Mouse (Mus musculus) limb, embryonic 11.5 days (tissue): ENCODE data around the gene Slc1a2. TPM values are rescaled to one million over a fixed set of nuclear protein-coding genes. Genes with fewer than 3 reads are reported as not detected.

Source experiments
- ATAC-seq: fragments of 200-750 bp; cut with Nextera tagmentation; 2 replicates; pipeline ENCODE4 v1.8.0; 2017; ENCODE audit warnings: low read depth; ENCODE audit not compliant: insufficient number of reproducible peaks, low FRiP score, low TSS enrichment
- DNase-seq: peaks from one replicate; pipeline ENCODE4 v3.0.0-alpha.2; 2015; ENCODE audit warnings: low spot score
- H3K27ac ChIP-seq: fragments of 300-500 bp; sonication (generic); replicated peaks from 2 replicates; pipeline ENCODE4 v1.5.1; 2014; ENCODE audit warnings: low read depth, mild to moderate bottlenecking, low read length
- H3K27me3 ChIP-seq: fragments of 300-500 bp; sonication (generic); 2 replicates; pipeline ENCODE4 v1.6.1; 2014; ENCODE audit warnings: mild to moderate bottlenecking, low read length, mixed read lengths; ENCODE audit not compliant: control insufficient read depth, insufficient read depth
- H3K36me3 ChIP-seq: fragments of 300-500 bp; sonication (generic); 2 replicates; pipeline ENCODE4 v1.6.1; 2014; ENCODE audit warnings: mild to moderate bottlenecking, low read length, moderate library complexity, mixed read lengths; ENCODE audit not compliant: control insufficient read depth, insufficient read depth
- H3K4me1 ChIP-seq: fragments of 300-500 bp; sonication (generic); 2 replicates; pipeline ENCODE4 v1.6.1; 2014; ENCODE audit warnings: low read length, mixed read lengths; ENCODE audit not compliant: control insufficient read depth, insufficient read depth
- H3K4me2 ChIP-seq: fragments of 300-500 bp; sonication (generic); 2 replicates; pipeline ENCODE4 v1.6.1; 2014; ENCODE audit warnings: low read depth, mild to moderate bottlenecking, moderate library complexity; ENCODE audit not compliant: severe bottlenecking
- H3K4me3 ChIP-seq: fragments of 300-500 bp; sonication (generic); 2 replicates; pipeline ENCODE4 v1.5.1; 2014; ENCODE audit warnings: low read depth, low read length
- H3K9ac ChIP-seq: fragments of 300-500 bp; sonication (generic); 2 replicates; pipeline ENCODE4 v1.6.1; 2014; ENCODE audit warnings: mild to moderate bottlenecking, low read length
- H3K9me3 ChIP-seq: fragments of 300-500 bp; sonication (generic); 2 replicates; pipeline ENCODE4 v1.6.1; 2016; ENCODE audit warnings: low read length; ENCODE audit not compliant: control insufficient read depth
- WGBS: fragments of 180-500 bp; shearing (Covaris S2); extraction: QIAGEN DNeasy Blood & Tissue Kit; methylation state at CpG from one replicate; pipeline ENCODE4 v1.1.7; 2014; 5-methylcytosine and 5-hydroxymethylcytosine counted together
- polyA plus RNA-seq: library from polyadenylated mRNA; unstranded; fragments of >200 nt; fragmentation: Nextera tagmentation; extraction: Ambion mirVana; gene quantifications from 2 replicates; pipeline ENCODE4 v1.2.1, GENCODE M21; 2014

The Slc1a2 gene
- polyA plus RNA-seq, 1 experiment from 2014 or later: 0.11 TPM

DNA sequence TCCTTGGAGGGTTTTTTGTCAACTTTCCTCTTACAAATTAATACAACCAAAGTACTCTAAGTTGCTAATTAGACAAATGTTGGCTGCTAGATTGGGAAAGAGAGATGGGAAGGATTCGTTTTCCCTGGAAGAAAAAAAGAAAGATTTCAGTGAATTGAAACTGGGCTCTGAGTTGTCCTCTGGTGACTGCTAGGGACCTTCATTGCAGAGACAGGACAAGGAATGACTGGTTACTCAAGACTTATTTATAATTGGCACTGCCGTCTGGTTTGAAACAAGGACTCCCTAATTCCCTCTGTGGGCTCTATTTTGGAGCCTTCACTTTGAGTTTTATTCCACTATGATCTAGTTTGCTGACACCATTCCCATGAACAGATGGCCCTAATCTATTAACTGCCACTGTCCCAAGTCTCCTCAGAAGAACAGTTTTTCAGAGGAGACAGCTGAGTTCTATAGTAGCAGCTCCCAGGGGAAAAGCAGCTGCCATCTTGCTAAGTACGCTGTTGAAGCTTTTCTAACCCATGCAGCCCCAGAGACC lies 22.9 kb upstream of the Slc1a2 start:
- no peak for ATAC-seq

DNA sequence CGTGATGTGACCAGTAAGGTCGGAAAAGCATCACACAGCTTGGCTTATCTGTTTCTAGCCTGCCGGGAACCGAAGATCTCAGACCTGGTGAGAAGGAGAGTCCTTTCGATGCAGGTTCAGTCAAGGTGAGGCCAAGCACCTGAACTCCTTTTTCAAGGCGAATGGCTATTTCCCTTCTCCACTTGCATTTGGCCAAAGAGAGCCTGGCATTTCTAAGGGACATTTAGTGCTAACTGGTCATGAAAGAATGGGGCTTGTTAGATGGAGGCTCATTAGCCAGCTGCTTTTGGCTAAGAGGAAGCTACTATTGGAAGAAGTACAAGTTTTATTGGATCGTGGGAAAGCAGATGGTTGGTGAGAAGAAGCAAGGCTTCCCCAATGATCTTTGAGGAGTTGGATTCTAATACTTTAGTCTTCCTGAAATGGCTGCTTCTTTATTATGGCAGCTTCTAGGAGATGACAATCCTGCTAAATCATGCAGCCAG lies 22.3 kb upstream of the Slc1a2 start:
- H3K4me3 ChIP-seq: no peak overlapping the region
- ATAC-seq: no peak
- 91% methylated on average over 7 of the region's 7 CpGs for WGBS

More for the DNA sequence above, 22.9 kb upstream of the Slc1a2 start:
- Histone ChIP-seq H3K9ac (no peak overlapping the region), H3K4me1 (no peaks in the 10 kb centered on the region), H3K27me3 (no peaks in the 10 kb centered on the region), H3K9me3 (no peaks in the 10 kb centered on the region), H3K27ac (no peak overlapping the region), H3K4me3 (no peak overlapping the region), H3K36me3 (no peaks in the 10 kb centered on the region), H3K4me2 (no peak overlapping the region)
- 81% methylated on average over 3 of the region's 3 CpGs for WGBS
- no peak for DNase-seq

DNA sequence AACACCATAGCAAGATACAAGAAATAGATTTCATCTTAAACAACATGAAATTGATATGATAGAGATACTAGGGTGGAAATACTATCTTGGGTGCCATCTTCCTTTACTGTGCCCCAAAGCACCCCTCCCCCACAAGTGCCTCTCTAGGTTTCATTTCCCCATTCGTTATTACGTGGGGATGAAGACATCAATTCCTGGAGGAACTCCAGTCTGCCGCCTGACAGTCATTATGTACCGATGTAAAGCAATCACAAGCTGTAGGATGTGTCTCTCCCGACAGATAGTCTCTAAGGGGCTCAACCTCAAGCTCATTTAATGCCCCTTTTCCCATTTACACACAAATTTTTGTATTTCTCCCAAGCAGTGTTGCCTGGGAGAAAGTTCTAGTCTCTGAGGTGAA lies 20.3 kb upstream of the Slc1a2 start:
- DNase-seq (no peak), ATAC-seq (no peak)
- Histone ChIP-seq H3K4me1 (no peaks in the 10 kb centered on the region), H3K27me3 (no peaks in the 10 kb centered on the region), H3K36me3 (no peaks in the 10 kb centered on the region), H3K27ac (no peak overlapping the region), H3K9me3 (no peaks in the 10 kb centered on the region), H3K4me2 (no peak overlapping the region), H3K4me3 (no peak overlapping the region), H3K9ac (no peak overlapping the region)
- 63% methylated on average over 5 of the region's 5 CpGs for WGBS

More for the DNA sequence above, 22.3 kb upstream of the Slc1a2 start:
- Histone ChIP-seq H3K4me1 (no peaks in the 10 kb centered on the region), H3K9me3 (no peaks in the 10 kb centered on the region), H3K9ac (no peak overlapping the region), H3K27me3 (no peaks in the 10 kb centered on the region), H3K36me3 (no peaks in the 10 kb centered on the region), H3K4me2 (no peak overlapping the region), H3K27ac (no peak overlapping the region)
- DNase-seq: no peak

DNA sequence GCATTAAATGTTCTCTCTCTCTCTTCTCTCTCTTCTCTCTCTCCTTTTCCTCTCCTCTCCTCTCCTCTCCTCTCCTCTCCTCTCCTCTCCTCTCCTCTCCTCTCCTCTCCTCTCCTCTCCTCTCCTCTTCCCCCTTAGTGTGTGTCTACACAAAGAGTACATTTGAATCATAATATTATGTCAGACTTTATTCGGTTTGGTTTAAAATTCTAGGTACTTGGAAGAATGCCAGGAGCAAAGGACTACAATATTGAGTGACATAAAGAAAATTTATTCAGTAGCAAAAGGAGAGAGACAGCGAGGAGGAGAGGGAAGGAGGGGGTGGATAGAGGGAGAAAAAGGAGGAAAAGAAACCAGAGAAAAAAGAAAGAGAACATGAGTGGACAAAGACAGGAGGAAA lies 19.8 kb upstream of the Slc1a2 start:
- Histone ChIP-seq H3K4me2 (no peak overlapping the region), H3K4me1 (no peaks in the 10 kb centered on the region), H3K9me3 (no peaks in the 10 kb centered on the region), H3K27ac (no peak overlapping the region), H3K4me3 (no peak overlapping the region), H3K9ac (no peak overlapping the region), H3K36me3 (no peaks in the 10 kb centered on the region), H3K27me3 (no peaks in the 10 kb centered on the region)
- DNase-seq (no peak), ATAC-seq (no peak)
- WGBS: 85% methylated on average over 2 of the region's 2 CpGs

DNA sequence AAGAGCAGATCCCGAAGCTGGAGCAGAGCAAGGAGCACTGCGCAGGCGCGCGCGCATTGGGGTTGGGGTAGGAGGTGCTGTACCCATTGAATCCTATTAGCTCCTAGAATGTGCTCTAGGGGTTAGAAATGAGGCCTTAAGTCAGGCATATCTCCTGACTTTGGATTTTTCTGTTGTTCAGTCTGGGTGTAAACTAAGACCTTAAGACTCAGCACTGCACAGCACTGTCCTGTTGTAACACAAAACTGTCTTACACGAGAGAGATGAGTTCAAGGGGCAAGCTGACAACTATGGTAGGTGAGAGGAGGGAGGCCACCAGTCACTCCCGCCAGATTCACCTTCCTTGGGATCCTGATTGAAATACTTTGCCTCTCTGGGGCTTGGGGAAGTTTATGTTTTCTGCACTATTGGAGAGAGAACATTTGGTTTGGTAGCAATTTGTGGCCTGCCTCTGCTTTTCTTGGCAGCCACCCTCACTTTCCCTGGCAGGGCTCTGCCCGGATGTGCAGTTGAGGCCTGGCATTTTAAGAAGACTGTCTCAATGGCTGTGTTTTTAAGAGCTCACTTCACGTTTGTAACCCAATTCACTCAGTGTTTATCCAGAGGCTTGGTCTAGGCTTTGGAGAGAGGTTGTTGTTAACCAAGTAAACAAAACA lies 9.5 kb upstream of the Slc1a2 start:
- 80% methylated on average over 10 of the region's 10 CpGs for WGBS

DNA sequence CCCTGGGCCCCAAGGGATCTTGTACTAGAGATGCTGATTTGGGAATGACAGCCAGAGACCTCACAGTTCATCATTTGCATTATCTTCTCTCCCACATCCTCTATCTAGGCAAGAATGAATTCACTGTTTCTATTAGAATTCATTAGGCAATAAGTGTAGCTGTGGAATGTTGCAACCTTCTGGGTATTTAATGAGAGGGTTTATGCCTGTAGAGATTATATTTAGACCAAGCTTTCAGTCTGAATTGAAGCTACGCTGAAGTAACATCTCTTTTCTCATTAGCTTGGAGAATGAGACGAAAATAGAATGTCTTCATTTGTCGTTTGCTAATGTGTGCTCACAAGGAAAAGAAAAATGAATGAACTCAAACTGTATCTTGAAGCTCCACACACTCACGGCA lies 8.1 kb upstream of the Slc1a2 start:
- no peak overlapping the region for H3K9ac ChIP-seq
- no peak overlapping the region for H3K27ac ChIP-seq
- H3K9me3 ChIP-seq: no peaks in the 10 kb centered on the region
- 90% methylated on average over 4 of the region's 4 CpGs for WGBS
- H3K4me3 ChIP-seq: no peak overlapping the region
- H3K27me3 ChIP-seq: no peaks in the 10 kb centered on the region
- H3K4me1 ChIP-seq: no peaks in the 10 kb centered on the region
- ATAC-seq (no peak), DNase-seq (no peak)
- H3K36me3 ChIP-seq: no peaks in the 10 kb centered on the region
- no peak overlapping the region for H3K4me2 ChIP-seq

More for the DNA sequence above, 9.5 kb upstream of the Slc1a2 start:
- Histone ChIP-seq H3K27me3 (no peaks in the 10 kb centered on the region), H3K9me3 (no peaks in the 10 kb centered on the region), H3K27ac (no peak overlapping the region), H3K36me3 (no peaks in the 10 kb centered on the region), H3K4me3 (no peak overlapping the region), H3K4me2 (no peak overlapping the region), H3K4me1 (no peaks in the 10 kb centered on the region), H3K9ac (no peak overlapping the region)
- DNase-seq: no peak
- ATAC-seq: no peak

DNA sequence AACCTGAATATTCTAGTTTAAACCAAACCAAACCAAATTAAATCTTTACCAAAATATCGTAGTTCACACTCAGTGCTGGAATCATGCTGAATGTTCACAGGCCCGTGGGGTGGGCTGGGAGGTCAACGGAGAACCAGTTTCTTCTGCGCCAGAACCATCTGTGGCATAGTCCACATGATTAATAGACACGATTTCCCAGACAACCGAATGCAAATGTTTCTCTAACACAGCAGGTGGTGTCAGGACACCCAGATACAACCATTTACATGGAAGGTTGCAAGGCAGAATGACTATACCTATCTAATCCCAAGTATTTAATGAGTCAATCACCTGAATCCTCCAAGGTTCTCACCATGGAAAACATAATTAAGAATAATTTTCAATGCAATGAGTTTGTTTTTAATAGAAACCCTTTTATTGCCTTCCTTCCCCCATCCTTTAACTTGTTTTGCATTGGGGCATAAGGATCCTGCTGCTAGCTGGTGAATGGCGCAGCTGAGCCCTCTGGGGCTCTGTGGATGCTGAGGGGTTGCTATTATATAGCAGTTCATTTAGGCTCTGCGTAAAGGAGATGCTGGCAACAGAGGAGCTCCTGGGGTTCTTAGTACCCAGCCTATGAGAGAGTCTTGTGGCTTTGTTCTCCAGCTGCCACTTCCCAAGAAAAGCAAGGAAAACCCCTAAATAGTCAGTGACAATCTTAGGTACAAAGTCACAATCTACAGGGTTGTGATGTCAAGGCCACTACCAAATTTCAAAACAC lies 2.3 kb upstream of the Slc1a2 start:
- no peaks in the 10 kb centered on the region for H3K4me1 ChIP-seq
- H3K4me3 ChIP-seq: no peak overlapping the region
- H3K27me3 ChIP-seq: peaks cover 21% of the 10 kb centered on the region
- WGBS: 65% methylated on average over 8 of the region's 8 CpGs
- no peak overlapping the region for H3K27ac ChIP-seq
- ATAC-seq (no peak), DNase-seq (no peak)
- H3K4me2 ChIP-seq: no peak overlapping the region
- H3K36me3 ChIP-seq: no peaks in the 10 kb centered on the region
- no peak overlapping the region for H3K9ac ChIP-seq
- H3K9me3 ChIP-seq: no peaks in the 10 kb centered on the region

DNA sequence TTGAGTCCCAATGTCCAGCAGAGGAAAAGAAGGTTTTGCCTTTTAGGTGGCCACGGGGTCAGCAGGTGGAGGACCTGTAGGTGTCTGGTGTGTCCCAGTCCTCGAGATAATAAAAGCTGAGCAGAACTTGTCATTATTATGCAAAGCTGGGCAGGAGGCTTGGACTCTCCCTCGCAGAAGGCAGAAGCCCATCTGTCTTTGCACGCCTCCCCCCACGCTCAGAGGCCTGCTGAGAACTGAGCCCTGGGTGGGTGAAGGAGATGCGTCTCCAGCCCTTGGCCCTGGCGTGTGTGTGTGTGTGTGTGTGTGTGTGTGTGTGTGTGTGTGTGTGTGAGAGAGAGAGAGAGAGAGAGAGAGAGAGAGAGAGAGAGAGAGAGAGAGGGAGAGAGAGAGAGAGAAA lies 733 bp upstream of the Slc1a2 start:
- DNase-seq (no peak), ATAC-seq (no peak)
- Histone ChIP-seq H3K4me3 (no peak overlapping the region), H3K9ac (no peak overlapping the region), H3K27ac (no peak overlapping the region), H3K9me3 (no peaks in the 10 kb centered on the region), H3K27me3 (peaks cover 21% of the 10 kb centered on the region), H3K36me3 (no peaks in the 10 kb centered on the region), H3K4me2 (no peak overlapping the region), H3K4me1 (no peaks in the 10 kb centered on the region)
- WGBS: 4% methylated on average over 7 of the region's 7 CpGs
